Mouse (Mus musculus): Measurements from ENCODE around the gene Zfp189.

Gene Zfp189

GRCm38 (mm10) chr4:49536671-49537070, 15.7 kb downstream of the Zfp189 start:
- no peak for DNase-seq (ENCODE audit: extremely low read depth, low read depth, low spot score)

DNA sequence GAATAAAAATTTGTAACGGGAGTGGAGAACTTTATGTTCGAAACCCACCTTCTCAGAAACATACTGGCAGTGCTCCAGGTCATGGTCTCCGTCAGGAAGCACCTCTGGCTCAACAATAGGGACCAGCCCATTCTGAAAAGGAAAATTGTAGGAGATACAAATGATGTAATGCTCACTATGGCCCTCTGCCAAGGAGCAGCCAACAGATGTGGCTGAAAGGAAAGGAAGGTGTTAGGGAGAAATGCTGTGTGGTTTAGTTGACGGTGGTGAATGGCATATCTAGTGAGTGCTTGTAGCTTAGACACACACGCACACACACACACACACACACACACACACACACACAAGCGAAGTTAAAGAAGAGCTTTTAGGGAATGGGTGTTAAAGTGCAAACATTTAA, 18.7 kb downstream of the Zfp189 start:
- DNase-seq (ENCODE audit: extremely low read depth, low read depth, low spot score) = no peak

DNA sequence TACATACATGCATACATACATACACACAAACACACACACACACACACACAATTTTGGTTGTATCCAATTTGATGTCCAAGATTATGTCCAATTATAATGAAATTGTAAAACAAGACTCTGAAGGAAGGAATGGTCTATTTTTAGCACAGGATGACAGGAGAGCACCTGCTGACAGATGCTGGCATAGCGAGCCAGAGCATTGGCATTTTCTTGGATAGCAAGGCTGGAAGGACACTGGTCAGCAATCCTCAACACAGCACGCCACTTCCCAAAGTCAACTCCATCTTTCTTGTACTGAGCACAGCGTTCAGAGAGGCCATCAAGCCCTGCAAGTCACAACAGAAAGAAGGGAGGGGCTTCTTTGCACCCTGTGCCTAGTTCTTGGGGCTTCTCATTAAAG, 20.0 kb downstream of the Zfp189 start:
- no peak for DNase-seq (ENCODE audit: extremely low read depth, low read depth, low spot score)

- no peak for DNase-seq (ENCODE audit: extremely low read depth, low read depth, low spot score)
Measured at GRCm38 (mm10) chr4:49546026-49546425, 25.1 kb downstream of the Zfp189 start.

DNA sequence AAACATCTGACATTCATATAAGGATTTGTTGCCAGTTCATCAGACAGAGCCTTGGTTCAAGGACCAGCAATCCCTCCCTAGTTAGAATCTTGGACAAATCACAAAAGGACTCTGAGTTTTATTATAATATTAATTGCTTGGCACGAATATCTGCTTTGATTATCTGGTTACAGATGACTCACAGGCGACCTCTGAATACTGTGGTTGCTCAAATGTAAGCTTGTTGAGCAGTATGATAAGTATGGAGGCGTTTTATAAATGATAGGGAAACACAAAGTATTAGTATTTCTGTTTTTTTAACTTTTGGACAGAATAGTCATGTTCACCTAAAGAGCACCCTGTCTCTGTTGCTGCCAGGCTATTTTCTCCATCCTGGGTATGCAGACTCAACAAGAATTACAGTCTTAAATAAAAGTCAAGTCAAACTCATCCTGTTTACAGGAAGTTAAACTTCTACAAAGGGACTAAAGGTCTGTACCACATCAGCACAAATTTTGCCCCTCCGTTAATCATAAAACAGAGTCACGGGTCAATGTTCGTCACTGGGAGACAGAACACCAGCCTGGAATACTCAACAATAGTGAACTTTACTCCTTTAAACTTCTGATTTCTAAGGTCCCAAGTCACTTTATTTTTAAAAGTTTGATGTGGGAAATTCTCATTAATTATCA, 26.0 kb downstream of the Zfp189 start:
- DNase-seq (ENCODE audit: extremely low read depth, low read depth, low spot score) = no peak

DNA sequence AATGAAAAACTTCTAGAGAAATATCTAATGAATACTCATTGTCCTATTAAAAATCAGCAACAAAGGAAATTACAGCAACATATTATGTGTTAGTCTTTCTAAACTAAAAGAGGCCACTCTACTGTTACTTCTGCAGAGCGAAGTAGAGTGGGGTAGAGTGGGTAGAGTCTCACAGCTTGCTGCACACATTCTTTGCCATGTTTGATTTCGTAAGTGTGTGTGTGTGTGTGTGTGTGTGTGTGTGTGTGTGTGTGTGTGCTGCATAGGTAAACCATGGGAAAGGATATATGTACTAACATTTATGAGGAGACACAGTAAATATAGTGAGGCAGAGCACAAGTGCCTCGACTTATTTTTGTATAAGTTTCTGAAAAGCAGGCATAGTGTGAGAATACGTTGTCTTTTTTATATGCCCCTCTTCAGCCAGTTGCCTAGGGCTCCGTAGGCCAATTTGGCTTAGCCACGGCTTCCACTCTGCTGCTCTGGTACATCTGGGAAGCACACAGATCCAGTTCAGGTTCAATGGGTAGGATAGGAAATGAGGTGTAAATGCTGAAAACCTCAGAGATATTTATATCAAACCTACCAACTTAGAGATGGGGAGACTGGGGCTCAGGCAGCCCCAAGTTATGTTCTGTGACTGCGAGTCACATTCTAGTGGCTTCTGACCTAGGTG, 26.7 kb downstream of the Zfp189 start:
- no peak for DNase-seq (ENCODE audit: extremely low read depth, low read depth, low spot score)

DNA sequence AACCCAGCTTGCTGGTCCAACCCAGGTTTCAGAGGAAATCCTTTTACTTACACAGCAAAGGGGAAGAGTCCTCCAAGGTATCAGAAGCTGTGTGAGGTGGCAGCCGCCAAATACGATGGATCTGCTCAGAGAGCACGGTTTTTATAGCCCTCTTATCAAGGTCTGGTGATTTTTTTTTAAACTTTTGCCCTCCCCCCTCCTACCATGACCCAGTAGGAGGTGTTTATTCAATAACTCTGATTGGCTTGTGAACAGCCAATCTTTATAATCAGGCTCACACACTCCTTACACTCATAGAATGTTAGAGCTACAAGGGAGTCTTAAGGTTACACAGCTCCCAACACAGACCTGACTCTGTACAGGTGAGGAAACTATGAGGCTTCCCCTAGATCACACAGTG, 28.4 kb downstream of the Zfp189 start, which contains the start of gene Aldob:
Gene Aldob, minus strand, starts transcription at position 164 of the 400 bp plus-strand sequence.
- no peak for DNase-seq (ENCODE audit: extremely low read depth, low read depth, low spot score)

- DNase-seq (ENCODE audit: extremely low read depth, low read depth, low spot score) = no peak
Measured at GRCm38 (mm10) chr4:49553380-49553779, 32.4 kb downstream of the Zfp189 start.

GRCm38 (mm10) chr4:49557375-49557774, 36.4 kb downstream of the Zfp189 start:
- DNase-seq (ENCODE audit: extremely low read depth, low read depth, low spot score) = no peak

GRCm38 (mm10) chr4:49558181-49558580, 37.2 kb downstream of the Zfp189 start:
- DNase-seq (ENCODE audit: extremely low read depth, low read depth, low spot score) = no peak

- peak; percentile 11 for DNase-seq (ENCODE audit: extremely low read depth, low read depth, low spot score)
Measured at GRCm38 (mm10) chr4:49559915-49560772, 39.2 kb downstream of the Zfp189 start.

DNA sequence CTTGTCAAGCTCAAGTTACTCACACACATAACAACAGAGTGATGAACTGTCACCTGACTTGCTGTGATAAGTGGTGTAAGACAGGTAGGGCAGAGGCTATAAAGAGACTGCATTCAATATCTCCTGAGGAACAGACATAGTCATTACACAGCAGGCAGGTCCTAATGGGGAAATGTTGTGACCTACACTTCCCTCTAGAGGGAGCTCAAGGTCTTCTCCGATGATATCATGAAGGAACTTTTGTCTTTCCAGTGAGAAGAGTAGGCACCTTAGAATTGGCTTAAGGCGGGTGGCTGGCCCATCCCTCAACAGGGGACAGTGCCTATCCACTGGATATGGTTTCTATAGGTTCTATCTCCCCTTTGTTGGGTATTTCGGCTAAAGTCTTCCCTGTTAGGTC, 46.6 kb downstream of the Zfp189 start:
- DNase-seq (ENCODE audit: extremely low read depth, low read depth, low spot score) = no peak

DNA sequence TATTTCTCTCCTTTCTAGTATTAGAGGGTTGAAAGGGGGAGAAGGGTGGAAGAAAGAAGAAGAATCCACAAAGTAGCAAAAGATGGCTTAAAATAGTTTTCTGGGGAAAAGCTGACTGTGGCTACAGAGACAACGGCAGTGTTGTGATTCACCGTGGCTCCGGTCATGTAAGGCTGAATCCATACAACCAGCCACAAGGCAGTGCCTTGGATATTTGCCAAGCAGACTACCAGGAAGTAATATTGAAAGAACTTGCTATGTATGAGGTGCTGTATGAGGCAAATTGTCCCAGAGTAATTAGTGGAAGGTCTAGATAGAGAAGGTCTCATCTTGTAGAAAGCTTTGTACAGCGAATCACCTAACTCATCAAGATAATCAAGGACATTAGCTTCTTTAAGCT, 51.2 kb downstream of the Zfp189 start:
- no peak for DNase-seq (ENCODE audit: extremely low read depth, low read depth, low spot score)

Data from fat pad, adult 2 months (tissue).